Mouse (Mus musculus): ENCODE results near the gene Clstn3.
"Not testable (repeated sequence)": the region's sequence is repeated elsewhere in the genome, so short reads cannot be mapped to it uniquely, and the experiment has no call there.

Gene Clstn3

DNA sequence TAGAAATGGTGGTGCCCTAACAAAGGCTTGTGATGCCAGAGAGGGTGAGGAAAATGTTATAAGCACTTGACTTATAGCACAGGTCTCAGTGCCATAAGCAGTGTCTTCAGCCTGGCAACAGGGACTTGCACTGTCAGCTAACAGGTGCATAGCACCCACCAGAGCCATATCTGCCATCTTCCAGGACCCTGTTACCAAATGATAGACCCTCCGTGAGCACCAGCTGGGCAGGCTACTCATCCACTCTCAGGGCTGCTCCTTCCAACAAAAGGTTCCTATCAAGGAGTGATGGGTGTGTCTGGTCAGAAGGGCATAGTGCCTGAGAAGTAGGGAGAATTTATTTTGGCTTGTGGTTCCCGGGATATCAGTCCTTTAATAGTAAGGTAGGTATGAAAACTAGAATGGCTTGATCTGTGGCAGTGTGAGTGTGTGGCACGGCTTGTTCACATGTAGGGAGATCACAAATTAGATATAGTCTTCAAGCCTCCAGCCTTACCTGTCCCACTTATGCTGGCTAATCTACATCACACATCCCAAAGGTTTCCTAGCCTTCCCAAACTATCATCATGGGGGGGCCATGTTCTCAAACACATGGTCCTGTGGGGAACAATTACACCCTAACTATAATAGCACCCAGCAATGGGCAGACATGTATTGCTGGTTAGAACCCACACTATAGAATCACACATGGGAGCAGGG is 14.4 kb upstream of the Clstn3 start:
- DNase-seq (ENCODE audit: low spot score in 2 of 2) = no peak

DNA sequence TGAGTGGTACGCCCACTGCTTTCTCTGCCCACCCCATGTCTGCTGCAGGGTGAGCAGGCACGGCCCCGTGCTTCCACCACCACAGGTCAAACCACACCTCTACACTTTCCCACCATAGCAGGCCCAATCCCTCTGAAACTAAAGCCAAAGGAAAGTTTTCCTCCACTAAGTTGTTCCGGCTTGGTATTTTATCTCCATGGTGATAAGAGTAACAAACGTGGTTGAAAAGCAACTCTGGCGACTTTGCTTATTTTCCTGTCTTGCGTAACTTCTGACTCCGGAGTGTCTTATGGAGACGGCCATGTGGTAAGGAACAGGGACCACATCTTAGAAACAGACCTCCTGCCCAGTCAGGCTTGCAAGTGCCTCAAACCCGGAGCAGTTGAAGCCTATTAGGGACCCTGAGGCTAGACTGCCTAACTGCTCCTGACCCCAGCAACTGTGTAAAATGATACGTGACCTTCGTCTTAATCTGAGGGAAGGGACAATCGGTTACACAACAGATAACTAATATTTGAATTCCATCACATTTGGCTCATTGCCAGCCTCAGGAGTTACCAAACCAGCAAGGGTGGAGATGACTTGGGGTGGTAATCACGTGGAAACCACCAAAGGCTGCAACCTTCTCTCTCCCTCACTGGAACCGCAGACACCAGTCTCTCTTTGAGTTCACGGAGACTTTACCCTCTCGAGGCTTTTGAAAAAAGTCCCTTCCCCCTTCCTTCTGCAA is 13.5 kb upstream of the Clstn3 start:
- peak; percentile 71 to 74 for DNase-seq (ENCODE audit: low spot score in 2 of 2)

DNA sequence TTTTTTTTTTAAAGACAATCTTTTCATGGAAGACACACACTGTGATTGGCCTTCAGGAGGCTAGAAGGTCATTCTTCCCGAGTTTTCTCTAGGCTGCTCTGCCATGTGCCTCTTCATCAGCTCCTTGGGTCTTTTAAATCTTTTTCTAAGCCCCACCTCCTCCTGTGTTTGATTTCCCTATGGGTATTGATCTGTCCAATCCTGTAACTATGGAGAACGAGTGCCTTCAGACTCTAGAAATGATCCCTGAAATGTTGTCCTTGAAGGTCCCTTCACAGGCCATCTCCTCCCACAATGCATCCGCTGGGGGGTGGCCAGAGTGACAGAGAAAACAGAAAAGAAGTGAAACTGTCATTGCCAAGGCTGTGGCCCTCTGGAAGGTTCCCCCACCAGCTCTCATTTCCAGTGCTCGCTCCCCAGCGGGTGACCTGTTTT is 12.6 kb upstream of the Clstn3 start:
- DNase-seq (ENCODE audit: low spot score in 2 of 2) = no peak

DNA sequence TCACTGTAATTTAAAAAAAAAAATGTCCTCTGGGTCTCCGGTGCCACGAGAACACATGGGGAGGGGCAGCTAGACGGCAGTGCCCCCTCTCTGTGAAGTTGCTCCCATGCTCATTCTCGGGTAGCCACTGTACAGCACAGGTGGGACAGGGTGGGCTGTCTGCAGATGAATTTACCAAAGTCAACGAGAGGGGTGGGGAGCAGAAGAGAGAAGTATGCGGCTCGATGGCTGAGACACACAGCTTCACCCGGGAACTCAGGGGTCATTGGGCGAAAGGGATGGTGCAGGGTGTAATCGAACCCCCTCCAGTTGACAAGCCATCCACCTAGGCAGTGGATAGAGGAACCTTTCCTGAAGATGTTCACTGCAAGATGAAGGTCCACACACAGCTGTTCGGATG is 12.2 kb upstream of the Clstn3 start:
- DNase-seq (ENCODE audit: low spot score in 2 of 2) = no peak

DNA sequence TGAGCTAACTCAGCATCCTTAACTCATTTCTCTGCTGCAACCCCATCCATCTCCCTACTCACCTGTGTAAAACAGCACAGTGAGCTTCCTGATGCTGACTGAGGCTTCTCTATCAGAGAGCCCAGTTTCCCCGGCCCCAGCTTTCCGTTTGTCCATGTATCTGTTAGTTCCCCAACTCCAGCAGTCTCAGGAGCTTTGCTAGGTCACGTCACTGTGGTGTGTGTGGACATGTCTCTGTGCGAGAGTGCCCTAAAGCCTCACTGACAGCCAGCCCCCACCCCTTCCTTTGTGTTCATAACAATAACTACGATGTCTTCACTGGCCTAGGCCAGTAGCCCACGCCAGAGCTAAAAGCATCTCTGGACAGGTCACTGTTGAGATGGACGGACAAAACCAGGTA is 11.6 kb upstream of the Clstn3 start:
- DNase-seq (ENCODE audit: low spot score in 2 of 2) = no peak

DNA sequence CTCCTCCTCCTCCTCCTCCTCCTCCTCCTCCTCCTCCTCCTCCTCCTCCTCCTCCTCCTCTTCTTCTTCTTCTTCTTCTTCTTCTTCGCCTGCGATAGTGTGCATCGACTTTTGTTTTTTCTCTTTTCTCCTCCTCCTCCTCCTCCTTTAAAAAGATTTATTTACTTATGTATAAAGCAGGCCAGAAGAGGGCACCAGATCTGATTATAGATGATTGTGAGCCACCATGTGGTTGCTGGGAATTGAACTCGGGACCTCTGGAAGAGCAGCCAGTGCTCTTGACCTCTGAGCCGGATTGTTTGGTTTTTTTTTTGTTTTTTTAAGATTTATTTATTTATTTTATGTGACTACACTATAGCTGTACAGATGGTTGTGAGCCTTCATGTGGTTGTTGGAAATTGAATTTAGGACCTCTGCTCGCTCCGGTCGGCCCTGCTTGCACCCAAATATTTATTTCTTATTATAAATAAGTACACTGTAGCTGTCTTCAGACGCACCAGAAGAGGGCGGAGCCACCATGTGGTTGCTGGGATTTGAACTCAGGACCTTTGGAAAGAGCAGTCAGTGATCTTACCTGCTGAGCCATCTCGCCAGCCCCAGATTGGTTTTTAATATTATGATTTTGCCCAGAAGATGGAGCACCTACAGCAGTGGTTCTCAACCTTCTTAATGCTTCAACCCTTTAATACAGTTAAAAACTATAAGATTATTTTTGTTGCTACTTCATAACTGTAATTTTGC is 10.9 kb upstream of the Clstn3 start:
- not testable (repeated sequence) for DNase-seq (ENCODE audit: low spot score in 2 of 2)

DNA sequence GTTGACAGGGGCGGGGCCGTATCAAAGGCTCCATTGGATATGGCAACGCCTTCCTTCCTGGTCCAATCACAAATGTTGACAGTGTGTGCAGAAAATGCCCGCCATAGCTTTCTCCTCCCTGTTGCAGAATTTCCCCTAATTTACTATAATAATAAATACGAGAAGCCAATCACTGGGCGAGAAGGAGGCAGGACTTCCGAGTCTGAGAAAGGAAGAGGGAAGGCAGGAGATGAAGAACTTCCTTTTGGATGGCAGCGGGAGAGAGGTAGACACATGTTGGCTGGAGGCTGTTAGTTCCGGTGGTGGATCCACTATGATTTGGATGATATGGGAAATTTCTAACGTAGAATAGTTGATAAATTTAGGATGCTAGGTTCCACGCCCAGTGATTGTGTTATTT is 10.0 kb upstream of the Clstn3 start:
- no peak for DNase-seq (ENCODE audit: low spot score in 2 of 2)

DNA sequence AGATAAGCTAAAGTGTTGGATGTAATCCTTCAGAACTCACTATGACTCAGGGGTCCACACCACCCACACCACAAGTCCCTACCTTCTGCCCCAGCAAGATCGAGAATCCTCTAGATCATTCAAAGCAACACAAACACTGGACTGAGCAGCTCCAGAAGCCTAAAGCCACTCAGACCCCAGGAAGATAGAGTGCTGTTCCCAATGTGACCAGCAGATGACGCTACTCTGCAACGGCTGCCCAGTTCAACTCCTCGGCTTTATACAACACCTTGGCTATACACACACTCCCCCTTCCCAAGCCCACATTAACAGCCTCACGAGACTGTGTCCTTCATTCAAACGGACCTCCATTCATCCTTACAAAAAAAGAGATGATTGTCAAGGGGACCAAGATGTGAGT is 8.2 kb upstream of the Clstn3 start:
- DNase-seq (ENCODE audit: low spot score in 2 of 2) = no peak

DNA sequence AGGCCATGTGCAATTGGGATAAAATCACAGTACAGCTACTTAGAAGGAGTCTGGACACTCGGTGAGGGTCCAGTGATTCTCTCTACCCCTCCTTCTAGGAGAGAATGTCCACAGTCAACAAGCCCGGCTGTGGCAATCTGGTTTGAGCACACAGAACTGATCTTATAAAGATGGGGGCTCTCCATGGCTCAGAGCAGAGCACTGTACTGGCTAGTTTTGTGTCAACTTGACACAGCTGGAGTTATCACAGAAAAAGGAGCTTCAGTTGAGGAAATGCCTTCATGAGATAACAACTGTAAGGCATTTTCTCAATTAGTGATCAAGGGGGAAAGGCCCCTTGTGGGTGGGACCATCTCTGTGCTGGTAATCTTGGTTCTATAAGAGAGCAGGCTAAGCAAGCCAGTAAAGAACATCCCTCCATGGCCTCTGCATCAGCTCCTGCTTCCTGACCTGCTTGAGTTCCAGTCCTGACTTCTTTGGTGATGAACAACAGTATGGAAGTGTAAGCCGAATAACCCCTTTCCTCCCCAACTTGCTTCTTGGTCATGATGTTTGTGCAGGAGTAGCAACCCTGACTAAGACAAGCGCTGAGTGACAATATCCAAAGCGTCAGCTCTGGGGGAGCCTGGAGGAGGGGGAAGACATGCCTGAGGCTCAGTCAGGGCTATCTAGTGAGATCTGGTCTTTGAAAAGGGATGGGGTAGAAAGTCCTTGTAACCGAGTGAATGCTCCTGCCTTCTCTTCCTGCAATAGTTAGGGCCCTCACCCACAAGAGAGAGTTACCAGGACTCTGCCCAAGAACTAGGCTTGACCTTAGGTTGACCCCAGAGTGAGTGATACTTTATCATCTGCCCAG is 7.4 kb upstream of the Clstn3 start:
- DNase-seq (ENCODE audit: low spot score in 2 of 2) = not testable (repeated sequence)

DNA sequence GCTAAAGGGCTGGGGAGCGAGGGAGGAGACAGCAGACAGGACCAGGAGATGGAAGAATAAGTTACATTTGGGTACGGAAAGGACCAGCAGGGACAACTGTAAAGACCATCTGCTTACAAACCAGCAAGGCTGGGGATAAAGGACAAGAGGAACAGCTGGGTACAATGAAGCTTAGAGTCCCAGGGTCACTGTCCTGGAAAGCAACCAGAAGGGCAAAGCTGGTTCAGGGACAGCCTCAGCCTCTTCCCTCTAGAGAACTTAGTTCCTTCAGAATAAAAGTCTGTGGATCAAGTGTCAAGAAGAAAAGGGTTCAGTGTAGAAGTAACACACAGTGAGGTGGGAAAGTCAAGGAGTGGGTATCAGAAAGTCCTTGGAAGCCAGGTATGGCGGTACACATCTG is 6.5 kb upstream of the Clstn3 start:
- DNase-seq (ENCODE audit: low spot score in 2 of 2) = no peak

DNA sequence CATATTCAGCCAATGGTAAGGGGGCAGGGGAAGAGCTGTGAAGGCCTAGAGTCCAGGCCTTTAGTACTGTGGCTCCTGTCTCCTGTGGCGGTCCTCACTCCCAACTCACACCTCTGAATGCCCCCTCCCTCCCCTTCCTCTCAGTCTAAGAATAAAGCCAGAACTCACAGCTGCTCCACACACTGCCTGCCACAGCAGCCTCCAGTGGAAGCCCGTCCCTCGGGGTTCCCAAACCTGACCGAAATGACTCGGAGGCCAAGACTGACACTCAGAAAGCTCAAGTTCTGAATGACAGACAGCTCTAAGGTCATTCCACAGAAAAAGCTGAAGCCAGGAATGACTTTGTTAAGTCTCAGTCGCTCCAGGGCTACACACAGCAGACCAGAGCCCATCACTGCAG is 1.1 kb upstream of the Clstn3 start:
- no peak for DNase-seq (ENCODE audit: low spot score in 2 of 2)

DNA sequence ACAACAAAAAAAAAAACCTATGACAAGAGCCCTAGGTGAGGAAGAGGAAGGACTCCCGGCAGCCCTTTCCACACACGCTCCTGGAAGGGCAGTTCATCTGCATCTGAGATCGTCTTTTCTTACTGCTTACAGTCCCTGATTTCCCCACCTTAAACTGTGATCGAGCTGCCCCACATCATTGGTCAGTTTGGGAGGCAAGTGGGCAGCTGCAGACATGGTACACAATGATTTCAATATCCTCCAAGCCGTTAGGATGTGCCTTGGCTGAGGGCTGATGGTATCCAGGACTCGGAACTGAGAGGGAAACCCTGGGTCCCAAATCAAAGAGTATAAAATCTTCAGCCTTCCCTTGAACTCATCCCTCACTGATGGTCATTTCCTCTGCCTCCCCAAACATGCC is 705 bp upstream of the Clstn3 start:
- no peak for DNase-seq (ENCODE audit: low spot score in 2 of 2)

DNA sequence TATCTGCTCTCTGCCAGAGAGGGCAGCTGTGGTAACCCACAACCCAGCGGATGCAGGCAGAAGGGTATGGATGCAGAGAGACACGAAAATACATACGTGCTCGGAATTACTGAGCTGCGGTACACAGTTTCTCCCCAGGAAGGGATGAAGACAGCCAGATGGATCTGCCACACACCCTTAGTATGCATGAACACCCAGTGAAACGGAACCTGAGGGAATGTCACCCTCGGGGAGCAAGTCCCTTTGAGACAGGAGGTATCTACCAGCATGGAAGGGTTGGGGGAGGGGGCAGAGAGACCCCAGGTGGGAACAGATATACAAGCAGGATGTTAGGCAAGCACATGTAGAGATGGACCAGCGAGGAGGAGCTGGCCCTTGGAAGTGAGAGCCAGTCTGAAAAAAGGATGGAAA is 708 bp downstream of the Clstn3 start:
- DNase-seq (ENCODE audit: low spot score in 2 of 2) = no peak

DNA sequence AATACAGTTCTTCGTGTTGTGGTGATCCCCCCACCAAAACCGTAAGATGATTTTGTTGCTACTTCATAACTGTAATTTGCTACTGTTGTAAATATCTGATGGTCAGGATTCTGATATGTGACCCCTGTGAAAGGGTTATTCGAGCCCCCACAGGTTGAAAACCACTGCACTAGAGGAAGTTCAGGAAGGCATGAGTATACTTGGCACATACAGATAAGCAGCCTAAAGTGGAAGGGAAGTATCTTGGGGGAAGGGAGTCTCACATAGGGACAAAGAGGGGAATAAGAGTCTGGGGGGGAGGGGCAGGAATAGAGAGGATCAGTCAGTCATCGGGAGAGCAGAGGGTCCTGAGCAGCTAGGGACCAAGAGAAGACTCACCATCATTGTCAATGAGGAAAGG is 5.2 kb downstream of the Clstn3 start:
- DNase-seq (ENCODE audit: low spot score in 2 of 2) = no peak

DNA sequence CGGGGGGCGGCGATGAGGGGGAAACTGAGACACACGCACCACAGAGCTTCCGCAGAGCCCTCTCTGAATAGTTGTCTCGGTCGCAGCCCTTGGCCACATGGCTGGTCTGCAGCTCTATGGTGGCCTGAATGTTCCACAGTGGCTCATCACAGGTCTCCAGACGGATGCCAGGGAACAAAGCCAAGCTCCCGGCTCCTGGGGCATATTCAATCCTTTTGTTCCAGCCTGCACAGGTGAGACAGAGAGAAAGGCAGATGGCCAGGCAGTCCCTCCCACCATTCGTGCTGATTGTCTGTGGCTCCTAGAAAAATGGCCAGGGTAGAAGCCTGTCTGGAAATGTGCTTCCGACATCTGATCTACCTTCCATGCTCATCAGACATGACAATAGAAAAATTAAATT is 6.1 kb downstream of the Clstn3 start:
- no peak for DNase-seq (ENCODE audit: low spot score in 2 of 2)

DNA sequence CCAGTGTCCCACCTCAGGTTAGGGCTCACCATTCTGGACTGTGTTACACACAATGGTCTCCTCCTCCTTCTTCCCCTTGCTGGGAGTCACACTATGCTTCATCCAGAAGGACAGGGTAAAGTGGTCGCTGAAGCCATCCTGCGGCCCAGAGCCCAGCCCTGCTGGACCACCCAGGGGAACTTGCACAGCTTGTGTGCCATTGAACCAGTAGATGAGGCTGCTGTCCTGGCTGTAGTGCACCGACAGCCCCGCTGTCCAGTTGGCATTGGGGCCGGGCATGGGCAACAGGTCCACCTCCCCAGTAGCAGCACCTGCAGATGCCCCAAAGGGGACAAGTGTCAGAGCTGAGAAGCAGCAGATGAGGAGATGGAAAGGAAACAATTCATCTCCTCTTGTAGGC is 6.8 kb downstream of the Clstn3 start:
- DNase-seq (ENCODE audit: low spot score in 2 of 2) = no peak

DNA sequence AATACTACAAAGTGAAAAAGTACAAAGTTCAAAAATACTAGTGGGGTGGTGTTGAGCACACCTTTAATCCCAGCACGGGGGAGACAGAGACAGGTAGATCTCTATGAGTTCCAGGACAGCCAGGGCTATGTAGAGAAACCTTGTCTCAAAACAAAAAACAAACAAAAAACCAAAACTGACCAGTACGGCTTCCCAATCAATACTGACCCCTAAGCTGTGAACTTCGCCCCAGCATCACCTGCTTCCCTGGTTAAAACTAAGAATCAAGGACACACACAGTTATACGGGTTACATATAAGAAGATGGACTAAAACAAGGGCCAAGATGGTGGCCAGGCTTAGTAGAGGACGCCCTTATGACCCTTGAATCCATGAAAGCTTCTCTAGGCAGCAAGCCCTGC is 8.4 kb downstream of the Clstn3 start:
- DNase-seq (ENCODE audit: low spot score in 2 of 2) = no peak

DNA sequence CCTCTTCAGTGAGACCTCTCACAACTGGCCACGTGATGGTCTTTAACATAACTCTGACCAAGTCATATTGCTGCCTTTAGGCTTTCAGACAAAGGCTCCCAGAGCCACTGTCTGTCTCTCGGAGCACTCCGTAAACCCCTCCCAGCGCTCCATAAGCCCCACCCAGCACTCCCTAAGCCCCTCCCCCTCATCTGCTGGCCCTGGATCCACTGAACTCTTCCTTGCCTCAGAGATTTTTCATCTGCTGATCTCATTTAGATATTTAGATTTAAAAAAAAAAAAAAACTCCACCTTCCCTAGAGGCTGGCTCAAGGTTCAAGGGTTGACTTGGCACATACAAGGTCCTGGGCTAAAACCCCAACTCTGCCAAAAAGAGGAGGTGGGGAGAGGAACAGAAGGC is 10.8 kb downstream of the Clstn3 start:
- DNase-seq (ENCODE audit: low spot score in 2 of 2) = no peak

DNA sequence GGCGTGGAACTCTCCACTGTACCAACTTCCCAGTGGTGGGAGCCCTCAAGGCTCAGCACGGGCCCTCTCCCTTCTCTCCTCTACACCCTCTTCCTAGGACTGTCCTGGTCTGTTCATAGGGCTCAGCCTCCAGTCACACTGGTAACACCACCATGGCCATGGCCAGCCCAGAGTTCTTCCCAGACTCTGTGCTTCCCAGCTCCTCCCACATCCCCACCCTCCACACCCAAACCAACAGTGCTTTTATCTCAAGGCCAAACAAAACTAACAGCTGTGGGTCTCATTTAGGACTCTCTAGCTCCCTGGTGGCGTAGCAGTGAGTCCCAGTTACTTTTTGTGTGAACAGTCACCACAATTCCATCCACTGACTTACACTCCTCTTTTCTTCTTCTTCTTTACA is 12.6 kb downstream of the Clstn3 start:
- no peak for DNase-seq (ENCODE audit: low spot score in 2 of 2)

DNA sequence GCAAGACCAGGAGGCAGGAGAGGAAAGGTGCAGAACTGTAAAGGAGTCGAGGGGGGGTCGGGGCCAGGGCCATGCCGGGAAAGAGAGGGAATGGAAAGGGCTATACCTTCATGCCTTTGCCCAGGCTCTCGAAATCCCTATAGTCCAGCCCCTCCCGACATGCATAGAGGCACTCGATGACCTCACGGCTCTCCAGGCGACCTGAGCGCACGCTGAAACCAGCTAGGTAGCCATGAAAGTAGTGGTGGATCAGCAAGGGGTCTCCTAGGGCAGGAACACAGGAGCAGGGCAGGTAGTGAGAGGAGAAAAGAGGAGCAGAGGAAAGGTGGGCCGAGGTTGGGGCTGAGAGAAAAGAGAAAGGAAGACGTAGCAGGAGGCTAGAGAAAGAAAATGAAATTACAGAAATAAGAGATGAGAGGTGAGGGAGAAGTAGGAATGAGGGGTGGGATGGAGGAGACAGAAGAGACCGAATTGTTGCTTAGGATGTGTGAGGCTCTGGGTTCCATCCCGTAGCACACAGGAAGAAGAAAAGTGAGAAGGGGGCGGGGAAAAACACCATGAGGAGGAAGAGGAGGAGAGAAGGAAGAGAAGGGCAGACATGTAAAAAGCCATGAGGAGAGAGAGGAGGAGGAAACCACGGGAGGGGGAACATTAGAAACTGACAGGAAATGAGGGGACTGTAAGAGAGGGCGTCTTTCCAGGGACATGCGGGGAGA is 14.8 kb downstream of the Clstn3 start:
- no peak for DNase-seq (ENCODE audit: low spot score in 2 of 2)

DNA sequence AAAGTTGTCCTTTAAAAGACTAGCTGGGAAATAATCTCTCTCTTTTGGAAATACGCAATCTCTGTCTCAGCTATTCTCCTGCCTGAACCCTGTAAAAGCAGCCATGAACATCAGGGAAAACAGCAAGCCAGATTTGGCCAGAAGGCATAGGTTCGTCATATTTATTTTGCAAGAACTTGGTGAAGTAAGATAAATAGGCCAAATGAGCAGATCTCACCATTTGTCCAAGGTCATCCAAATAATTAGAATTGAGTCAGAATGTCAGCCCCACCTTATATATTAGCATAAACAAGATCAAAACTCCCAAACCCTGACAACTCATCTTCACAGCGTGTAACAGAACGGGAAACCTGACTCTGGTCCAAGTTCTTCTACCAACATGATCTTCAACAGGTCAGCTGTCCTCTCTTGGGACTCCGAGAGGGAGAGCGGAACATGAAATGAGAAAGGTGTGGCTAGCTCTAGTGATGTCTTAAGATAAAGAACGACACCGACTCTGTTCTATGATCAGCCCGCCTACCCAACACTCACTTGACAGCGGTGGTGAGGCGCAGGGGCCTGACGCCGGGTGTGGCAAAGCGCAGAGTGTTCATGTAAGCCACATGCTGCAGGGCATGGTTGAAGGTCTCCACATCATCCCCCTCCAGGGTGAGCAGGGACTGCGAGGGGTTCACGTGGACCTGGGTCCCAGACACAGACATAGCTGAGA is 15.5 kb downstream of the Clstn3 start:
- DNase-seq (ENCODE audit: low spot score in 2 of 2) = no peak

Measured in heart, adult 9 months (tissue).